Mouse (Mus musculus): Measurements from ENCODE around the gene Cep97. TPM values are rescaled to one million over a fixed set of nuclear protein-coding genes. Genes with fewer than 3 reads are reported as not detected.
A peak's percentile ranks its signal among the peaks of the same experiment; 100 is the strongest.

Gene Cep97
- total and polyA plus RNA-seq, 3 experiments = 10.7 to 11.1 TPM; not detected in 1

- TF ChIP-seq MYC (IDR thresholded peaks at IDR 0.05; ENCODE audit: low read depth, low read length) (no peak), ETS1 (IDR thresholded peaks at IDR 0.05; ENCODE audit: low read depth, low read length) (no peak), TAL1 (IDR thresholded peaks at IDR 0.05; ENCODE audit: low read length) (no peak), NRF1 (IDR thresholded peaks at IDR 0.05; ENCODE audit: insufficient read depth, low read depth, low read length, poor library complexity, severe bottlenecking) (no peak), CHD1 (IDR thresholded peaks at IDR 0.05; ENCODE audit: low read depth, low read length) (no peak), POLR2AphosphoS5 (IDR thresholded peaks at IDR 0.05; ENCODE audit: borderline replicate concordance, low read depth, low read length) (no peak), KAT2A (conservative IDR thresholded peaks at IDR 0.05; ENCODE audit: low read depth, low read length) (no peak)
- Histone ChIP-seq H3K4me3 (ENCODE audit: control insufficient read depth in 1 of 2, insufficient read depth in 1 of 2, low read depth in 2 of 2, low read length in 2 of 2) (no peak overlapping the region), H3K79me2 (ENCODE audit: control insufficient read depth, insufficient read depth, low read length, poor library complexity) (no peaks in the 10 kb centered on the region), H3K9me3 (replicated peaks; ENCODE audit: insufficient read depth, low read length) (no peaks in the 10 kb centered on the region), H3K4me1 (ENCODE audit: control insufficient read depth in 1 of 2, insufficient read depth in 2 of 2, low read length in 2 of 2) (peaks cover 8 to 9% of the 10 kb centered on the region in 2 experiments), H3K9ac (ENCODE audit: control insufficient read depth, low read depth, low read length, poor library complexity, severe bottlenecking) (no peak overlapping the region), H3K36me3 (ENCODE audit: control insufficient read depth in 1 of 2, insufficient read depth in 2 of 2, low read length in 2 of 2) (peaks cover 0 to 7% of the 10 kb centered on the region in 2 experiments; a peak in 2 of 4 replicates), H3K27me3 (ENCODE audit: control insufficient read depth in 1 of 2, insufficient read depth in 2 of 2, low read length in 2 of 2) (no peaks in the 10 kb centered on the region), H3K27ac (ENCODE audit: control insufficient read depth, low read depth, low read length) (no peak overlapping the region)
- no peak for DNase-seq (ENCODE audit: low read depth, low spot score)
These were observed 18.1 kb upstream of the Cep97 start for GRCm38 (mm10) chr16:55952771-55953170.

GRCm38 (mm10) chr16:55951679-55952327 is 17.1 kb upstream of the Cep97 start:
- H3K4me3 ChIP-seq (ENCODE audit: control insufficient read depth in 1 of 2, insufficient read depth in 1 of 2, low read depth in 2 of 2, low read length in 2 of 2) = peak overlapping the region; percentile 66 to 70
- DNase-seq (ENCODE audit: low read depth, low spot score) = peak; percentile 67
- TF ChIP-seq NELFE (IDR thresholded peaks at IDR 0.05; ENCODE audit: low read depth, low read length) (no peak), JUND (IDR thresholded peaks at IDR 0.05; ENCODE audit: low read depth, low read length) (no peak), HCFC1 (IDR thresholded peaks at IDR 0.05; ENCODE audit: low read depth, low read length) (no peak), GATA1 (IDR thresholded peaks at IDR 0.05; ENCODE audit: low read depth, low read length) (peak; percentile 96), GABPA (IDR thresholded peaks at IDR 0.05; ENCODE audit: low read depth, low read length) (no peak)

More at GRCm38 (mm10) chr16:55951679-55952327, 17.1 kb upstream of the Cep97 start:
- H3K27ac ChIP-seq (ENCODE audit: control insufficient read depth, low read depth, low read length) = no peak overlapping the region
- H3K36me3 ChIP-seq (ENCODE audit: control insufficient read depth in 1 of 2, insufficient read depth in 2 of 2, low read length in 2 of 2) = peaks cover 0 to 7% of the 10 kb centered on the region in 2 experiments; a peak in 2 of 4 replicates
- H3K27me3 ChIP-seq (ENCODE audit: control insufficient read depth in 1 of 2, insufficient read depth in 2 of 2, low read length in 2 of 2) = no peaks in the 10 kb centered on the region
- no peaks in the 10 kb centered on the region for H3K79me2 ChIP-seq (ENCODE audit: control insufficient read depth, insufficient read depth, low read length, poor library complexity)
- H3K4me1 ChIP-seq (ENCODE audit: control insufficient read depth in 1 of 2, insufficient read depth in 2 of 2, low read length in 2 of 2) = peaks cover 8 to 9% of the 10 kb centered on the region in 2 experiments
- no peak overlapping the region; the same call in 1 of the 2 replicates for H3K9ac ChIP-seq (ENCODE audit: control insufficient read depth, low read depth, low read length, poor library complexity, severe bottlenecking)
- H3K9me3 ChIP-seq (replicated peaks; ENCODE audit: insufficient read depth, low read length) = no peaks in the 10 kb centered on the region

Measured in MEL (cell line).